Mouse (Mus musculus) Patski (cell line): Measurements from ENCODE around the gene Me1. TPM values are rescaled to one million over a fixed set of nuclear protein-coding genes. Genes with fewer than 3 reads are reported as not detected.

Experiments used
- ATAC-seq: fragments of 100-300 bp; one replicate; pipeline ENCODE4 v1.8.0; 2021
- CTCF ChIA-PET: fragments of 350-600 bp; sonication (Branson Sonifier 250); formaldehyde crosslinking; loops from one replicate; lab custom pipeline; 2022; ENCODE audit warnings: inconsistent platforms; lab: Charles Lee
- POLR2A ChIA-PET: fragments of 350-600 bp; sonication (Branson Sonifier 250); formaldehyde crosslinking; loops from one replicate; lab custom pipeline; 2022; ENCODE audit warnings: antibody characterized with exemption, inconsistent platforms; lab: Charles Lee
- DNase-seq: peaks from one replicate; pipeline ENCODE4 v3.0.0-alpha.2; 2011; ENCODE audit warnings: low read depth, low spot score
- H3K27me3 ChIP-seq: fragments of 371-371 bp; one replicate; pipeline ENCODE4 v1.5.1; 2021
- CTCF ChIP-seq: fragments of 100-300 bp; IDR thresholded peaks from one replicate; pipeline ENCODE4 v1.5.1; 2021
- in situ Hi-C: fragments of 300-500 bp; cut with MboI; formaldehyde crosslinking; loops from 3 replicates; pipeline ENCODE4 v1.11.1; 2018; ENCODE audit warnings: low pct_unique_long_range_greater_than_20kb, mixed read lengths
- polyA plus RNA-seq: library from polyadenylated mRNA; unstranded; gene quantifications from one replicate; pipeline ENCODE4 v1.2.3, GENCODE M21; 2021

The Me1 gene
- polyA plus RNA-seq, 1 experiment from 2014 or later, result 109 TPM

- TF ChIP-seq CTCF, result no peak
- no peaks in the 10 kb centered on the region for H3K27me3 ChIP-seq
- ATAC-seq (no peak), DNase-seq (no peak)
- in situ Hi-C loops, result no loop called here
- CTCF ChIA-PET, result no interaction called here
- POLR2A ChIA-PET, result no interaction called here
Measured at GRCm38 (mm10) chr9:86683713-86684209, 12.0 kb downstream of the Me1 start.

GRCm38 (mm10) chr9:86682844-86683243, 12.9 kb downstream of the Me1 start:
- ChIA-PET CTCF (no interaction called here), POLR2A (no interaction called here)
- no peak for DNase-seq
- H3K27me3 ChIP-seq, result no peaks in the 10 kb centered on the region
- no peak for ATAC-seq
- in situ Hi-C loops, result no loop called here
- no peak for TF ChIP-seq CTCF

GRCm38 (mm10) chr9:86682278-86682677, 13.5 kb downstream of the Me1 start:
- ChIA-PET POLR2A (no interaction called here), CTCF (no interaction called here)
- in situ Hi-C loops, result no loop called here
- no peaks in the 10 kb centered on the region for H3K27me3 ChIP-seq
- ATAC-seq, result no peak
- DNase-seq, result no peak
- TF ChIP-seq CTCF, result no peak

- ATAC-seq, result no peak
- ChIA-PET CTCF (no interaction called here), POLR2A (no interaction called here)
- TF ChIP-seq CTCF, result no peak
- no peak for DNase-seq
- no peaks in the 10 kb centered on the region for H3K27me3 ChIP-seq
- in situ Hi-C loops, result no loop called here
Measured at GRCm38 (mm10) chr9:86680431-86680830, 15.3 kb downstream of the Me1 start.

GRCm38 (mm10) chr9:86679843-86680417, 15.8 kb downstream of the Me1 start:
- TF ChIP-seq CTCF, result no peak
- no peak for ATAC-seq
- POLR2A ChIA-PET, result no interaction called here
- CTCF ChIA-PET, result no interaction called here
- no peaks in the 10 kb centered on the region for H3K27me3 ChIP-seq
- no peak for DNase-seq
- in situ Hi-C loops, result no loop called here

- in situ Hi-C loops, result no loop called here
- POLR2A ChIA-PET, result no interaction called here
- DNase-seq (no peak), ATAC-seq (no peak)
- no peaks in the 10 kb centered on the region for H3K27me3 ChIP-seq
- no peak for TF ChIP-seq CTCF
- CTCF ChIA-PET, result no interaction called here
Measured at GRCm38 (mm10) chr9:86676246-86676645, 19.5 kb downstream of the Me1 start.

- ATAC-seq (no peak), DNase-seq (no peak)
- H3K27me3 ChIP-seq, result no peaks in the 10 kb centered on the region
- CTCF ChIA-PET, result interaction anchor here (1.0 to 1.4 kb wide), 3 partner anchors 8 to 17 kb away, joined by 3 to 5 read pairs (median 3); no protein-coding TSS in a partner anchor
- POLR2A ChIA-PET, result interaction anchor here (0.7 kb wide), 1 partner anchor 29 kb away, joined by 3 read pairs; no protein-coding TSS in a partner anchor
- in situ Hi-C loops, result no loop called here
- TF ChIP-seq CTCF, result no peak
Measured at GRCm38 (mm10) chr9:86675426-86675825, 20.3 kb downstream of the Me1 start.

- in situ Hi-C loops, result no loop called here
- no peak for ATAC-seq
- ChIA-PET CTCF (interaction anchor here (1.0 to 2.0 kb wide), 2 partner anchors 12 to 18 kb away, joined by 3 to 6 read pairs; no protein-coding TSS in a partner anchor), POLR2A (no interaction called here)
- no peak for DNase-seq
- TF ChIP-seq CTCF, result no peak
- H3K27me3 ChIP-seq, result no peaks in the 10 kb centered on the region
Measured at GRCm38 (mm10) chr9:86672907-86673472, 22.8 kb downstream of the Me1 start.

GRCm38 (mm10) chr9:86668590-86669252, 27.0 kb downstream of the Me1 start:
- in situ Hi-C loops, result no loop called here
- no peaks in the 10 kb centered on the region for H3K27me3 ChIP-seq
- CTCF ChIA-PET, result interaction anchor here (1.2 to 2.2 kb wide), 2 partner anchors 14 to 35 kb away, joined by 5 read pairs; no protein-coding TSS in a partner anchor
- no peak for TF ChIP-seq CTCF
- ATAC-seq, result no peak
- no peak for DNase-seq
- POLR2A ChIA-PET, result no interaction called here

GRCm38 (mm10) chr9:86667138-86667750, 28.5 kb downstream of the Me1 start:
- in situ Hi-C loops, result no loop called here
- no peak for ATAC-seq
- CTCF ChIA-PET, result interaction anchor here (0.8 to 1.6 kb wide), 3 partner anchors 8 to 34 kb away, joined by 3 to 5 read pairs (median 3); no protein-coding TSS in a partner anchor
- no peak for DNase-seq
- no peak for TF ChIP-seq CTCF
- POLR2A ChIA-PET, result no interaction called here
- H3K27me3 ChIP-seq, result no peaks in the 10 kb centered on the region

GRCm38 (mm10) chr9:86661679-86662078, 34.1 kb downstream of the Me1 start:
- DNase-seq (no peak), ATAC-seq (no peak)
- TF ChIP-seq CTCF, result peak; percentile 55
- no peaks in the 10 kb centered on the region for H3K27me3 ChIP-seq
- ChIA-PET POLR2A (no interaction called here), CTCF (interaction anchor here (0.7 to 0.8 kb wide), 2 partner anchors 10 to 12 kb away, joined by 3 read pairs; no protein-coding TSS in a partner anchor)
- in situ Hi-C loops, result no loop called here
